Mouse (Mus musculus): ENCODE data around the gene Olfr544. TPM values are rescaled to one million over a fixed set of nuclear protein-coding genes. Genes with fewer than 3 reads are reported as not detected.
"Not testable (repeated sequence)": the region's sequence is repeated elsewhere in the genome, so short reads cannot be mapped to it uniquely, and the experiment has no call there.

Gene Olfr544
- polyA plus RNA-seq, 1 experiment from 2014 or later, result 0.09 TPM

GRCm38 (mm10) chr7:102501986-102502385 lies 13.9 kb upstream of the Olfr544 start:
- no peak overlapping the region for H3K9ac ChIP-seq
- H3K27me3 ChIP-seq, result no peaks in the 10 kb centered on the region
- no peak for ATAC-seq (ENCODE audit: borderline replicate concordance, extremely low read depth, low FRiP score, low TSS enrichment)
- no peak overlapping the region for H3K4me2 ChIP-seq
- 54% methylated on average over 5 of the region's 5 CpGs for WGBS
- no peaks in the 10 kb centered on the region for H3K36me3 ChIP-seq
- H3K4me3 ChIP-seq, result no peak overlapping the region
- no peaks in the 10 kb centered on the region for H3K9me3 ChIP-seq
- no peaks in the 10 kb centered on the region for H3K4me1 ChIP-seq
- no peak overlapping the region for H3K27ac ChIP-seq

DNA sequence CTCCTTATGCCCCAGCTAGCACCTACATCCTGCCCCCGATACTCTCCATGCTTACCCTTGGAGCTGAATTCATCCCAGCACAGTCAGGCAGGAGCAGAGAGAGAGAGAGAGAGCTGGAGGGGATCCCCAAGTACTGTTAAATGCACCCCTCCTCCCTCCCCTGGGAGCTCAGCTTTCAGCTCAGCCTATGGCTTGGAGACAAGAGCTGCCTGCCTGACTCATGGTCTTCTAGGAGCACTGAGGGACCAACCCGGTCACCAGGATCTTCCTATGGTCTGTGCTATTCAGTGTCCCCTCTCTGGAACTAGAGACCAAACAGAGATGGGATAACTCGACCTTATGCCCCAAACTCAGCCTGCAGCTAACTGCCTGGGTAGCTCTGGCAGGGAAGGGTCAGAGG lies 11.4 kb upstream of the Olfr544 start, which contains the start of gene Olfr545:
Gene Olfr545, minus strand, starts transcription at position 101 of the 400 bp plus-strand sequence.
- no peak for ATAC-seq (ENCODE audit: borderline replicate concordance, extremely low read depth, low FRiP score, low TSS enrichment)
- H3K4me1 ChIP-seq, result no peaks in the 10 kb centered on the region
- 65% methylated on average over 3 of the region's 3 CpGs for WGBS

DNA sequence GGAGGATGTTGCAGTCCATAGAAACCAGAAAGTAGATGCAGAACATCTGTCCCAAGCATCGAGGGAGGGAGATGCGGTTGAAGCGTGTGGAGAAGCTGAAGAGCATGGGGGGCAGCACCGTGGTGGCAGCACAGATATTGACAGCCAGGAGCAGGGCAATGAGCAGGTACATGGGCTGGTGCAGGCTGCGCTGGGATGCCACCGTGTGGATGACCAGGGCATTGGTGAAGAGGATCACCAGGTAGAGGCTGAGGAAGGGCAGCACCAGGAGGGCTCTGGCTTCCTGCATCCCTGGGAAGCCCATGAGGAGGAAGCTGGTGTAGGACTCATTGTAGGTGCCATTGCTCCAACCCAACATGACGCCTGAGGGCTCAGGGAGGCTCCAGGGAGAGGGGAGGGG lies 6.3 kb upstream of the Olfr544 start:
- 42% methylated on average over 7 of the region's 7 CpGs for WGBS
- not testable (repeated sequence) for H3K4me2 ChIP-seq; H3K27ac ChIP-seq; H3K4me3 ChIP-seq; H3K36me3 ChIP-seq; H3K9ac ChIP-seq; ATAC-seq (ENCODE audit: borderline replicate concordance, extremely low read depth, low FRiP score, low TSS enrichment); H3K27me3 ChIP-seq; H3K4me1 ChIP-seq; H3K9me3 ChIP-seq

More for the DNA sequence above, 11.4 kb upstream of the Olfr544 start, which contains the start of gene Olfr545:
- Histone ChIP-seq H3K9ac (no peak within 1 kb of the TSS), H3K9me3 (no peaks in the 10 kb centered on the region), H3K27me3 (no peaks in the 10 kb centered on the region), H3K4me2 (no peak within 1 kb of the TSS), H3K27ac (no peak within 1 kb of the TSS), H3K4me3 (no peak within 1 kb of the TSS), H3K36me3 (no peaks in the 10 kb centered on the region)

DNA sequence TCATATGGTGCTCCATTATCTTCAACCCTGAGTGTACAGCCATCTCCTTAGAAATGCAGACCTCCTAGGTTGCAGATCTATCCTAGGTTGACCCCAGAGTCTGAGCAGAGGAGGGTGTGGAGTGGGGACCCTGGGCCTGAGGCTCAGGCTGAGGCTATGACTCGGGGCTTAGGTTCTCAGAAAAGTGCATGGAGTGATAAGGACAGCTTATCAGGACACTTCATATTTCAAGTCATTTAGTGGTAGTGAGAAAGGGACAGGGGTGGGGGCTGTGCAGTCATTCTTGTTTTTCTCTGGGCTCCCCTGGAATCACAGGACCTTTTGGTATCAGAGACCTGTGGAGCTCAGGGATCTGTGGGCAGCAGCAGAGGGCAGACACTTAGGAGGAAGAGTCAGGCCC lies 2.0 kb downstream of the Olfr544 start:
- Histone ChIP-seq H3K9ac (no peak overlapping the region), H3K27me3 (no peaks in the 10 kb centered on the region), H3K4me3 (no peak overlapping the region), H3K4me2 (no peak overlapping the region), H3K4me1 (peaks cover 5% of the 10 kb centered on the region; the same call in 1 of the 2 replicates), H3K9me3 (no peaks in the 10 kb centered on the region), H3K27ac (no peak overlapping the region), H3K36me3 (no peaks in the 10 kb centered on the region)
- ATAC-seq (ENCODE audit: borderline replicate concordance, extremely low read depth, low FRiP score, low TSS enrichment), result no peak
- WGBS, result 14% methylated on average over 1 of the region's 1 CpGs

DNA sequence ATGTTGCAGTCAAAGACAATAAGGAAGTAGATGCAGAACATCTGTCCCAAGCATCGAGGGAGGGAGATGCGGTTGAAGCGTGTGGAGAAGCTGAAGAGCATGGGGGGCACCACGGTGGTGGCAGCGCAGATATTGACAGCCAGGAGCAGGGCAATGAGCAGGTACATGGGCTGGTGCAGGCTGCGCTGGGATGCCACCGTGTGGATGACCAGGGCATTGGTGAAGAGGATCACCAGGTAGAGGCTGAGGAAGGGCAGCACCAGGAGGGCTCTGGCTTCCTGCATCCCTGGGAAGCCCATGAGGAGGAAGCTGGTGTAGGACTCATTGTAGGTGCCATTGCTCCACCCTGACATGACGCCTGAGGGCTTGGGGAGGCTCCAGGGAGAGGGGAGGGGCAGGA lies 3.3 kb downstream of the Olfr544 start:
- not testable (repeated sequence) for ATAC-seq (ENCODE audit: borderline replicate concordance, extremely low read depth, low FRiP score, low TSS enrichment)

GRCm38 (mm10) chr7:102483665-102484064 lies 4.4 kb downstream of the Olfr544 start:
- Histone ChIP-seq H3K9me3 (no peaks in the 10 kb centered on the region), H3K9ac (no peak overlapping the region), H3K4me1 (peaks cover 25% of the 10 kb centered on the region), H3K4me3 (no peak overlapping the region), H3K36me3 (no peaks in the 10 kb centered on the region), H3K27ac (no peak overlapping the region), H3K4me2 (no peak overlapping the region), H3K27me3 (no peaks in the 10 kb centered on the region)
- WGBS, result 71% methylated on average over 2 of the region's 2 CpGs
- no peak for ATAC-seq (ENCODE audit: borderline replicate concordance, extremely low read depth, low FRiP score, low TSS enrichment)

More for the DNA sequence above, 3.3 kb downstream of the Olfr544 start:
- H3K4me1 ChIP-seq, result peaks cover 18% of the 10 kb centered on the region
- not testable (repeated sequence) for H3K9me3 ChIP-seq, H3K36me3 ChIP-seq, H3K27me3 ChIP-seq, H3K4me3 ChIP-seq, H3K27ac ChIP-seq, H3K4me2 ChIP-seq, H3K9ac ChIP-seq
- WGBS, result 55% methylated on average over 8 of the region's 8 CpGs

DNA sequence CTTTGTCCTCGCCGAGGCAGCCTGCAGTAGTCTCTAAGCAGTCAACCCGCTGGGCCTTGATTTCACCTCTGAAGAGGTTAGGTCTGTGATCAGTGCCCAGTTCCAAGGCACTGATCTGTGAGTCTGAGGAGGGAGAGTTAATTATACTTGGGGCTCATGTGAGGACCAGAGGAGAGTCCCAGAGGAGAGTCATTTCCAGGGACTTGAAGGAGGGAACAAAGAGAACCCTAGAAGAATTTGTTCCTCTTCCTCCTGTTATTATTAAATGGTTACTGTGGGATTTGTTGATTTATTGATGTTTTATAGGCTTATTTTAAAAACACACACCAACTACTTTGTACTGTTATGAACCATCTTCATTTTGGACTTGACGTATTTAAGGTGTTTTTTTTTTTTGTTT lies 6.5 kb downstream of the Olfr544 start, which contains the start of gene Olfr543:
Gene Olfr543, minus strand, starts transcription at position 101 of the 400 bp plus-strand sequence.
- ATAC-seq (ENCODE audit: borderline replicate concordance, extremely low read depth, low FRiP score, low TSS enrichment), result no peak
- 88% methylated on average over 4 of the region's 4 CpGs for WGBS
- no peaks in the 10 kb centered on the region for H3K9me3 ChIP-seq

GRCm38 (mm10) chr7:102480821-102481220 lies 7.3 kb downstream of the Olfr544 start:
- Histone ChIP-seq H3K27ac (no peak overlapping the region), H3K4me2 (no peak overlapping the region), H3K9me3 (no peaks in the 10 kb centered on the region), H3K4me1 (peaks cover 25% of the 10 kb centered on the region), H3K36me3 (0 out of 2 replicates have a peak, but pooled peaks cover 3% of the 10 kb centered on the region), H3K9ac (no peak overlapping the region), H3K4me3 (no peak overlapping the region), H3K27me3 (no peaks in the 10 kb centered on the region)
- 32% methylated on average over 4 of the region's 4 CpGs for WGBS
- no peak for ATAC-seq (ENCODE audit: borderline replicate concordance, extremely low read depth, low FRiP score, low TSS enrichment)

More for the DNA sequence above, 6.5 kb downstream of the Olfr544 start, which contains the start of gene Olfr543:
- Histone ChIP-seq H3K4me1 (peaks cover 25% of the 10 kb centered on the region), H3K27me3 (no peaks in the 10 kb centered on the region), H3K9ac (no peak within 1 kb of the TSS), H3K4me3 (no peak within 1 kb of the TSS), H3K36me3 (0 out of 2 replicates have a peak, but pooled peaks cover 3% of the 10 kb centered on the region), H3K4me2 (no peak within 1 kb of the TSS), H3K27ac (no peak within 1 kb of the TSS)

- Histone ChIP-seq H3K36me3 (0 out of 2 replicates have a peak, but pooled peaks cover 3% of the 10 kb centered on the region), H3K27ac (no peak overlapping the region), H3K4me3 (no peak overlapping the region), H3K9ac (no peak overlapping the region), H3K27me3 (no peaks in the 10 kb centered on the region), H3K4me2 (no peak overlapping the region), H3K4me1 (peaks cover 25% of the 10 kb centered on the region), H3K9me3 (no peaks in the 10 kb centered on the region)
- 39% methylated on average over 5 of the region's 5 CpGs for WGBS
- peak; percentile 28; the same call in 1 of the 2 replicates for ATAC-seq (ENCODE audit: borderline replicate concordance, extremely low read depth, low FRiP score, low TSS enrichment)
Measured at GRCm38 (mm10) chr7:102479368-102480078, 8.6 kb downstream of the Olfr544 start.

- H3K4me2 ChIP-seq, result no peak overlapping the region
- H3K9ac ChIP-seq, result no peak overlapping the region
- 41% methylated on average over 3 of the region's 3 CpGs for WGBS
- no peaks in the 10 kb centered on the region for H3K27me3 ChIP-seq
- H3K36me3 ChIP-seq, result 0 out of 2 replicates have a peak, but pooled peaks cover 3% of the 10 kb centered on the region
- no peak overlapping the region for H3K4me3 ChIP-seq
- H3K27ac ChIP-seq, result no peak overlapping the region
- no peaks in the 10 kb centered on the region for H3K9me3 ChIP-seq
- peaks cover 25% of the 10 kb centered on the region for H3K4me1 ChIP-seq
- ATAC-seq (ENCODE audit: borderline replicate concordance, extremely low read depth, low FRiP score, low TSS enrichment), result peak; percentile 50
Measured at GRCm38 (mm10) chr7:102478926-102479325, 9.2 kb downstream of the Olfr544 start.

- ATAC-seq (ENCODE audit: borderline replicate concordance, extremely low read depth, low FRiP score, low TSS enrichment), result no peak
- Histone ChIP-seq H3K4me2 (no peak overlapping the region), H3K36me3 (0 out of 2 replicates have a peak, but pooled peaks cover 3% of the 10 kb centered on the region), H3K9me3 (no peaks in the 10 kb centered on the region), H3K4me3 (no peak overlapping the region), H3K27ac (no peak overlapping the region), H3K9ac (no peak overlapping the region), H3K4me1 (peaks cover 25% of the 10 kb centered on the region), H3K27me3 (no peaks in the 10 kb centered on the region)
- WGBS, result 80% methylated on average over 4 of the region's 4 CpGs
Measured at GRCm38 (mm10) chr7:102478425-102478824, 9.7 kb downstream of the Olfr544 start.

DNA sequence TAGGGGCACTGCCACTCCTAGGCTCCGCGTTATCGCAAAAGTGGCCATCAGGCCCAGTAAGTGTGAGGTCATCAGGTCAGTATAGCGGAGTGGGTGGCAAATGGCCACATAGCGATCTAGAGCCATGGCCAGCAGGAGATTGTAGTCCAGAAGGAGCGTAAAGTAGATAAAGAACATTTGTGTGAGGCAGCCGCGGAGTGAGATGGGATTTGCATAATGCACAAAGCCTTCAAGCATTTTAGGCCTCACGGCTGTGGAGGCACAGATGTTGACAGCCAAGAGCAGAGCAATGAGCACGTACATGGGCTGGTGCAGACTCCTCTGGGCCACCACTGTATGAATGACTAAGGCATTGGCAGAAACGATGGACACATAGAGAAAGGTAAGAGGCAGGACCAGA lies 10.7 kb downstream of the Olfr544 start:
- Histone ChIP-seq H3K4me1 (peaks cover 25% of the 10 kb centered on the region), H3K27me3 (no peaks in the 10 kb centered on the region), H3K9me3 (no peaks in the 10 kb centered on the region), H3K27ac (no peak overlapping the region), H3K4me2 (no peak overlapping the region), H3K36me3 (0 out of 2 replicates have a peak, but pooled peaks cover 3% of the 10 kb centered on the region), H3K9ac (no peak overlapping the region), H3K4me3 (no peak overlapping the region)
- no peak for ATAC-seq (ENCODE audit: borderline replicate concordance, extremely low read depth, low FRiP score, low TSS enrichment)
- WGBS, result 81% methylated on average over 11 of the region's 11 CpGs
